Mouse (Mus musculus) limb, embryonic 11.5 days (tissue): ENCODE measurements around the gene Ntm. TPM values are rescaled to one million over a fixed set of nuclear protein-coding genes. Genes with fewer than 3 reads are reported as not detected.

Source experiments
- ATAC-seq: fragments of 200-750 bp; cut with Nextera tagmentation; 2 replicates; pipeline ENCODE4 v1.8.0; 2017; ENCODE audit warnings: low read depth; ENCODE audit not compliant: insufficient number of reproducible peaks, low FRiP score, low TSS enrichment
- DNase-seq: peaks from one replicate; pipeline ENCODE4 v3.0.0-alpha.2; 2015; ENCODE audit warnings: low spot score
- H3K27ac ChIP-seq: fragments of 300-500 bp; sonication (generic); replicated peaks from 2 replicates; pipeline ENCODE4 v1.5.1; 2014; ENCODE audit warnings: low read depth, mild to moderate bottlenecking, low read length
- H3K27me3 ChIP-seq: fragments of 300-500 bp; sonication (generic); 2 replicates; pipeline ENCODE4 v1.6.1; 2014; ENCODE audit warnings: mild to moderate bottlenecking, low read length, mixed read lengths; ENCODE audit not compliant: control insufficient read depth, insufficient read depth
- H3K36me3 ChIP-seq: fragments of 300-500 bp; sonication (generic); 2 replicates; pipeline ENCODE4 v1.6.1; 2014; ENCODE audit warnings: mild to moderate bottlenecking, low read length, moderate library complexity, mixed read lengths; ENCODE audit not compliant: control insufficient read depth, insufficient read depth
- H3K4me1 ChIP-seq: fragments of 300-500 bp; sonication (generic); 2 replicates; pipeline ENCODE4 v1.6.1; 2014; ENCODE audit warnings: low read length, mixed read lengths; ENCODE audit not compliant: control insufficient read depth, insufficient read depth
- H3K4me2 ChIP-seq: fragments of 300-500 bp; sonication (generic); 2 replicates; pipeline ENCODE4 v1.6.1; 2014; ENCODE audit warnings: low read depth, mild to moderate bottlenecking, moderate library complexity; ENCODE audit not compliant: severe bottlenecking
- H3K4me3 ChIP-seq: fragments of 300-500 bp; sonication (generic); 2 replicates; pipeline ENCODE4 v1.5.1; 2014; ENCODE audit warnings: low read depth, low read length
- H3K9ac ChIP-seq: fragments of 300-500 bp; sonication (generic); 2 replicates; pipeline ENCODE4 v1.6.1; 2014; ENCODE audit warnings: mild to moderate bottlenecking, low read length
- H3K9me3 ChIP-seq: fragments of 300-500 bp; sonication (generic); 2 replicates; pipeline ENCODE4 v1.6.1; 2016; ENCODE audit warnings: low read length; ENCODE audit not compliant: control insufficient read depth
- WGBS: fragments of 180-500 bp; shearing (Covaris S2); extraction: QIAGEN DNeasy Blood & Tissue Kit; methylation state at CpG from one replicate; pipeline ENCODE4 v1.1.7; 2014; 5-methylcytosine and 5-hydroxymethylcytosine counted together
- polyA plus RNA-seq: library from polyadenylated mRNA; unstranded; fragments of >200 nt; fragmentation: Nextera tagmentation; extraction: Ambion mirVana; gene quantifications from 2 replicates; pipeline ENCODE4 v1.2.1, GENCODE M21; 2014

Ntm gene
- polyA plus RNA-seq, 1 experiment from 2014 or later: 16.2 TPM

DNA sequence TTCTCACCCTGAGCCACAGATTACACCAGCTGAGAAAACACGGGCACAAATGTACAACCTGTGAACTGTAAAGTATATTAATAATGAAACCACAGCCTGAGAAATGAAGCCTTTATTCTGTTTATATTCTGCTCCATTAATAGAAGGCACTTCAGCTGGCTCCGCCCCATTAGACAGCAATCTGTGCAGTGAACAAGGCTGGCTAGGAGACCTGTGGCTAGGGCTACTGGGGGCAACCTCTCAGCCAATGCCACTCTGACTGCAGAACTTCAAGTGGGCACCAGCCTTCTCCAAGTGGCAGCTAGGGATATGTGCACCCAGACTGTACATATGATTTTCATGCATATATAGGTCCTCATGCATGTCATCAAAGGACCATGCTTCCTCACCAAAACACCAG, 887.7 kb downstream of the Ntm start:
- Histone ChIP-seq H3K9me3 (no peaks in the 10 kb centered on the region), H3K4me1 (no peaks in the 10 kb centered on the region), H3K27me3 (no peaks in the 10 kb centered on the region), H3K27ac (no peak overlapping the region), H3K4me3 (no peak overlapping the region), H3K36me3 (no peaks in the 10 kb centered on the region), H3K9ac (no peak overlapping the region), H3K4me2 (no peak overlapping the region)
- no peak for ATAC-seq
- no peak for DNase-seq
- 87% methylated on average over 2 of the region's 2 CpGs for whole genome bisulfite sequencing

DNA sequence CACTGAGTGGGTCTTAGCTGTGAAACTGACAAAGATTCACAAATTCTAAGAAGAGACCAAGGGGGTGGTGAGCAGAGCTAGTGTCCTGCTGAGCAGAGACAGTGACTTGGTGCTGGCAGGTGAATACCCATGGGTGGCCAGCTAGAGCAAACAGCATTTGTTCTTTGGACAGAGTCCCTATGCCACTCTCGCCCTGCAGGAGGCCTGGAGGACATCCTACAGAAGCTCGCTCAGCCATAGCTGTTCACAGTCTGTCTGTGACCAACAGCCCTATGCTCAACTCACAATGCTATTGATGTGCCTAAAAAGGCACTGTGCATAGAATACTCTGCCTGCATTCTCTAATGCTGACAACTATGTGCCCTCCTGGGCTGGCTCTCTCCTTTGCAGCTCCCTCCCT, 888.4 kb downstream of the Ntm start:
- Histone ChIP-seq H3K4me2 (no peak overlapping the region), H3K9ac (no peak overlapping the region), H3K9me3 (no peaks in the 10 kb centered on the region), H3K27me3 (no peaks in the 10 kb centered on the region), H3K36me3 (no peaks in the 10 kb centered on the region), H3K27ac (no peak overlapping the region), H3K4me3 (no peak overlapping the region), H3K4me1 (no peaks in the 10 kb centered on the region)
- WGBS: 80% methylated on average over 2 of the region's 2 CpGs
- DNase-seq: no peak
- ATAC-seq: no peak

DNA sequence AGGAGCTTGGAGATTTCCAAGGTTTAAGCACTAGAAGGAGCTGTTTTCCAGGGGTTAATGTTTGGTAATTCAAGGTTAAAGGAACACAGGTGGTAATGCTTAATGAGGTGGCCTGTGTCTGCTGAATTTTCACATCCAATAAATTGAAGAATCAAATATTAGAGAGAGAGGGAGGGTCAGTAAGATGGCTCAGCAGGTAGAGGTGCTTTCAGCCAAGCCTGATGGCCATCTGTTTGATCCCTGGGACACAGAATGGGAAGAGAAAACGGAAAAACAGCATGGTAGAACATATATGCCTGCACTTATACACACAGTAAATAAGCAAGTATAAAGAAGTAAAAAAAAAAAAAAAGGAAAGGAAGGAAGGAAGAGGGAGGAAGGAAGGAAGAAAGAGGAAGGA, 890.9 kb downstream of the Ntm start:
- Histone ChIP-seq H3K27me3 (no peaks in the 10 kb centered on the region), H3K4me1 (no peaks in the 10 kb centered on the region), H3K9me3 (no peaks in the 10 kb centered on the region), H3K4me2 (no peak overlapping the region), H3K9ac (no peak overlapping the region), H3K36me3 (no peaks in the 10 kb centered on the region), H3K27ac (no peak overlapping the region), H3K4me3 (no peak overlapping the region)
- DNase-seq: no peak
- no peak for ATAC-seq
- 54% methylated on average over 1 of the region's 1 CpGs for WGBS

DNA sequence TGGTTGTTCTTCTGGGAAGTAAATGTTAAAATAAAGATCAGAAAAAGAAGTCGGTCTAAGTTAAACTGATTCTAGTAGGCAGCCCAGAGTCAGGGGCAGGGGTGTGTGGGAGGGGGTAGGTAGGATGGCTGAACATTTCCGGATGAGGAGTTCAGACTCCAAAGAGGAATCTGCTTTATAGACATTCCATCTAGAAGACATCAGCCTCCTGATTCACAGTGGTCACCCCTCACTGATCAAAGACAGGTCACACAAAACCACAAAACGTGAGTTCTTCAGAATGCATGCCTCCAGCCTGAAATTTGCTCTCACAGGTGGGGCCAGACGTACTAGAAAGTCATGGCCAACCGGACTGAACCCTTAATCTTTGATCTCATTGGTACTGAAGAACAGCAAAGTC, 895.4 kb downstream of the Ntm start:
- Histone ChIP-seq H3K4me2 (no peak overlapping the region), H3K27me3 (no peaks in the 10 kb centered on the region), H3K27ac (no peak overlapping the region), H3K9me3 (no peaks in the 10 kb centered on the region), H3K4me1 (no peaks in the 10 kb centered on the region), H3K36me3 (no peaks in the 10 kb centered on the region), H3K4me3 (no peak overlapping the region), H3K9ac (no peak overlapping the region)
- ATAC-seq (no peak), DNase-seq (no peak)
- 77% methylated on average over 5 of the region's 5 CpGs for WGBS

DNA sequence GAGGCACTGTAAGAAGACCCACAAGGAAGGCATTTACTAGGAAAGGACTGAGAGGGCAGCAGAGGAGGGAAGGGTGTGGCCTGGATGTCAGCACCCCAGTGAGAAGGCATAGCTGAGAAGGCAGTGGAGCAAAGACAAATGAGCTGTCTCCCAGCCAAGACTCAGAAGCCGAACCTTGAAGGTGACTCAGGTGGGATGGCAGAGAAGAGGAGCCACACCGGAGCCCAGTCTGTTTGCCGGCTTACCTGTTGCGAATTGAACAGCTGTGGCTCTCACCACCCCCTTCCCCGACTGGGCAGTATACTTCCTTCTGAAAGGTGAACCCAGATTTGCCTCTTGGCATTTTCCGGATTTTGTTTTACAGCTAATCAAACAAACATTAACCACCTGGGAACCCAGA, 902.6 kb downstream of the Ntm start:
- Histone ChIP-seq H3K9ac (no peak overlapping the region), H3K36me3 (no peaks in the 10 kb centered on the region), H3K4me1 (0 out of 2 replicates have a peak, but pooled peaks cover 2% of the 10 kb centered on the region), H3K4me2 (no peak overlapping the region), H3K9me3 (no peaks in the 10 kb centered on the region), H3K27ac (no peak overlapping the region), H3K27me3 (no peaks in the 10 kb centered on the region), H3K4me3 (no peak overlapping the region)
- no peak for DNase-seq
- no peak for ATAC-seq
- WGBS: 60% methylated on average over 6 of the region's 6 CpGs

DNA sequence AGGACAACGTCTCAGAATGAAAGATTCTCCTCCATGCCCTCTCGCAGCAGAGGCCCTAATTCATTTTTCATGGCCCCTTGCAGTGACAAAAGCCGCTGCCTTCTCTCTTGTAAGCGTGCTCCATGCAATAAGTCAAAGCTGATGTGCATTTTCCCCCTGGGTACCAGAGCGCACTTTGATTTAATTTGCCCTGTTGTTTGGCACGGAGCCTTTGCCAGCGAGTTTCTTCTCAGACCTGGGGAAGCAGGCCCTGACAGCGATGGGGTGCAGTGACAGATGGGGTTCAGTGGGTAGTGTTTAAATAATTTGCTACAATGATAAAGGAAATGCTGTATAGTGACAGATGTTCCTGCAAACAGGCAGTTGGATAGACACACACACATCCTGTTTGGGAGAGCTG, 904.1 kb downstream of the Ntm start:
- Histone ChIP-seq H3K4me3 (no peak overlapping the region), H3K27me3 (no peaks in the 10 kb centered on the region), H3K9ac (no peak overlapping the region), H3K4me2 (no peak overlapping the region), H3K36me3 (no peaks in the 10 kb centered on the region), H3K27ac (no peak overlapping the region), H3K4me1 (0 out of 2 replicates have a peak, but pooled peaks cover 2% of the 10 kb centered on the region), H3K9me3 (no peaks in the 10 kb centered on the region)
- DNase-seq (no peak), ATAC-seq (no peak)
- WGBS: 83% methylated on average over 8 of the region's 8 CpGs

DNA sequence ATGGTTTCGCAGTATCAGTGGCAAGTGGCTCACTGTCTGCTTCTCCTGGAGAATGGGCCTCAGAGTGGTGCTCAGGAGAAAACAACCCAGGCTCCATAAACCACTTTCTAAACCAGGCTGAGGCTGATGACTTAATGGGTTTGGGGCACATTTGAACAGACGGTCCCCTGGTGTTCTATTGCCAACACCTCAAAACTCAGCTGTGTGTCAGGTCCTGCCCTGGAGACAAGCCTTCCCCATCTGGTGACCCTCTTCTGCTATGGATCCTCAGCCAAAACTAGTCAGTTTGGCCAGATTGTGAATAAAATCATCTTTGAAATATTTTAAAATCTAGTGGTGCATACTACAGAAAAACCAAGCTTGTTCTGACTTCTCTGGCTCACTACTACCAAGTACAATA, 907.3 kb downstream of the Ntm start:
- Histone ChIP-seq H3K4me3 (no peak overlapping the region), H3K4me2 (no peak overlapping the region), H3K36me3 (no peaks in the 10 kb centered on the region), H3K4me1 (0 out of 2 replicates have a peak, but pooled peaks cover 2% of the 10 kb centered on the region), H3K9me3 (no peaks in the 10 kb centered on the region), H3K9ac (no peak overlapping the region), H3K27me3 (no peaks in the 10 kb centered on the region), H3K27ac (no peak overlapping the region)
- no peak for ATAC-seq
- no peak for DNase-seq
- 77% methylated on average over 2 of the region's 2 CpGs for WGBS

DNA sequence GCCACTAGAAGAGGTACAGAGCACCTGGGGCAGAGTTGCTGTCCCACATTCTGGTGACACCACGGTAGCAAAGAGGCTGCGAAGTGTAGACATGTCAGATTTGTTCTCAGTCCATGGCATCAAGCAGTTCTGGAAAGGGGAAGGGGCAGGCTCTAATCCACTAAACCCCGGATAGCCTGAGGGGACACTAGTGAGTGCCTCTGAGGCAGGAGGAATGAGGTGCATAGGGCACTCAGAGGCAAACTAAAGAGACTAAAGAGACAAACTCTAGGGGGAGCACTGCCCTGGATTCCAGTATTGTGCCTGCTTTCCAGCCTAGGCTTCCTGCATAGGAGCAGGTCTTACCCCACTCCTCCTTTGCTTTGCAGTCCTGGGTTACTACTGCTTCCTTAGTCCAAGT, 926.5 kb downstream of the Ntm start:
- no peak for DNase-seq
- H3K36me3 ChIP-seq: no peaks in the 10 kb centered on the region
- H3K4me3 ChIP-seq: no peak overlapping the region
- 46% methylated on average over 3 of the region's 3 CpGs for WGBS
- no peak for ATAC-seq
- no peak overlapping the region for H3K27ac ChIP-seq
- no peaks in the 10 kb centered on the region for H3K4me1 ChIP-seq
- H3K27me3 ChIP-seq: no peaks in the 10 kb centered on the region
- H3K4me2 ChIP-seq: no peak overlapping the region
- no peaks in the 10 kb centered on the region for H3K9me3 ChIP-seq
- no peak overlapping the region for H3K9ac ChIP-seq

DNA sequence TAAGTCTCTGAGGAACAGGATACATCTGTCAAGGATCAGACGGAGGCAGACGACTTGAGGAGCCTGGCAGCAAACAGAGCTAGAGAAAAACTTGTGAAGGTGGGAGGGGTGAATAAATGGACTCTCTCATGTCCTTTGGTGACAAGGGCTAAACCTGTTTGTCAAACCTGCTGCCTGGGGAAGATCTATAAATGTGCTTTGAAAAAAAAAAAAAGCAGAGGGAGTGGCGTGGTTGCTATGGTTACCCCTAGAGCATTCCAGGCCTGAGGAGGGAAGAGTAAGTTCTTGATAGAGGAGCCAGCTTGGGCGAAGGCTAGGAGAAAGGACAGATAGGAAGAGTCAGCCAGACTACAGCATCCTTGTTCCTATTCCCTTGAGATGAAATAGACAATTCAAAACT, 926.9 kb downstream of the Ntm start:
- H3K36me3 ChIP-seq: no peaks in the 10 kb centered on the region
- H3K9ac ChIP-seq: no peak overlapping the region
- no peak for ATAC-seq
- 46% methylated on average over 4 of the region's 4 CpGs for WGBS
- no peaks in the 10 kb centered on the region for H3K9me3 ChIP-seq
- DNase-seq: no peak
- no peaks in the 10 kb centered on the region for H3K27me3 ChIP-seq
- 0 out of 2 replicates have a peak, but pooled peaks cover 2% of the 10 kb centered on the region for H3K4me1 ChIP-seq
- H3K4me2 ChIP-seq: no peak overlapping the region
- no peak overlapping the region for H3K4me3 ChIP-seq
- no peak overlapping the region for H3K27ac ChIP-seq
